Mouse (Mus musculus) megakaryocyte-erythroid progenitor cell, adult 5-6 weeks (primary cell): ENCODE results near the gene Gm30083. TPM values are rescaled to one million over a fixed set of nuclear protein-coding genes. Genes with fewer than 3 reads are reported as not detected.

ENCODE experiments used
- ATAC-seq: replicated peaks from 2 replicates; pipeline ENCODE4 v1.8.0; 2016; ENCODE audit warnings: mild to moderate bottlenecking, inconsistent platforms; ENCODE audit not compliant: severe bottlenecking, poor library complexity, low FRiP score, low TSS enrichment
- total RNA-seq, 2 experiments: library from RNA; stranded (forward) in 1 of 2; stranded (reverse) in 1 of 2; fragments of 200-1000, 215-1000 nt in 1 of 2; fragments of >200 nt in 1 of 2; fragmentation: Nextera tagmentation in 1 of 2; gene quantifications; 2 replicates each; pipeline ENCODE4 v1.2.3; 2014 to 2017

Gene Gm30083
- total RNA-seq, 2 experiments from 2014 or later: not detected

- ATAC-seq: no peak
Observed at GRCm38 (mm10) chr14:33972679-33973078, 42.3 kb downstream of the Gm30083 start.

DNA sequence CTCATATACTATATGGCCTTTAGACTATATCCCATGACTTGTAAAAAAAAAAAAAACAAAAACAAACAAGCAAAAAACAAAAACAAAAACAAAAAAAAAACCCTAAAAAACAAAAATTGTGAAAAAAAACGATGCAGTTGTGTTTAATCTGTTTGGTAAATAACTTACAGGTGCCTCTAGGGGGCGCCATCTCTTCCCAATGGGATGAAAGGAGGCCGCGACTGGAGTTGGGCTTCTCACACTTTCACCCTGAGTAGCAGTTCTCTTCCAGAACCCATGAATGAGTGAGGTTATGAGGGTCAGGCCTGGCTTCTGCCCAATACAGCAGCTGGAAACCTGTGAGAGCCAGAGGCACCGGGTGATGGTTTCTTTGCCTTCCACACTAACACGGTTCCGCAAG lies 49.3 kb downstream of the Gm30083 start:
- ATAC-seq: no peak

- ATAC-seq: no peak
Observed at GRCm38 (mm10) chr14:33959341-33959740, 55.6 kb downstream of the Gm30083 start.

DNA sequence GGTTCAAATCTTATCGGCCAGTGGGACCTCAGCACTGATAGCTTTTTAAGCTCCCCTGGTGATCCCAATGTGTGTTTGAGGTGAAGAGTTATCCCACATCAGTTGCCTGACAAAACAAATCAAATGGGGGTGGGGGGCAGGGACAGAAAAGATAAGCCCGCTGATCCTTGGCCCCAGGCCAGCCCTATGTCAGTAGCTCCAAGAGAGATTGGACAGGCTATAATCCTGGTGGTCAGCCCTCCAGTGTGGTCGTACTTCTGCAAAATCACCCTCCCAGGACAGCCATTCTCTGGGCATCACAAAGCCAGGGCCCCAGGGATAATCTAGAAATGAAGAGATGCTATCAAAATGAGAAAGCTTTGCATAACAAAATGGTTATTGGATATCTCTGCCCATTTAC lies 56.1 kb downstream of the Gm30083 start:
- ATAC-seq: no peak

- no peak for ATAC-seq
Observed at GRCm38 (mm10) chr14:33958186-33958585, 56.8 kb downstream of the Gm30083 start.

DNA sequence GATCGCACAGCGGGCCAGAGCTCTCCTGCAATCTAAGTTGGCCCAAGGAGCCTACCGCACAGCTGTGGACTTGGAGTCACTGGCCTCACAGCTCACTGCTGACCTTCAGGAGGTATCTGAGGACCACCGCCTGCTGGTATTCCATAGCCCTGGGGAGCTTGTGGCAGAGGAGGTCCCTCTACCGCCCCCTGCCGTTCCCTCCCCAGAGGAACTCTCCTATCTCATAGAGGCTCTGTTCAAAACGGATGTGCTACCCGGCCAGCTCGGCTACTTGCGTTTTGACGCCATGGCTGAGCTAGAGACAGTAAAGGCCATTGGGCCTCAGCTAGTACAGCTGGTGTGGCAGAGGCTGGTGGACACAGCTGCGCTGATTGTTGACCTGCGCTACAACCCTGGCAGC lies 58.9 kb downstream of the Gm30083 start:
- ATAC-seq: no peak

DNA sequence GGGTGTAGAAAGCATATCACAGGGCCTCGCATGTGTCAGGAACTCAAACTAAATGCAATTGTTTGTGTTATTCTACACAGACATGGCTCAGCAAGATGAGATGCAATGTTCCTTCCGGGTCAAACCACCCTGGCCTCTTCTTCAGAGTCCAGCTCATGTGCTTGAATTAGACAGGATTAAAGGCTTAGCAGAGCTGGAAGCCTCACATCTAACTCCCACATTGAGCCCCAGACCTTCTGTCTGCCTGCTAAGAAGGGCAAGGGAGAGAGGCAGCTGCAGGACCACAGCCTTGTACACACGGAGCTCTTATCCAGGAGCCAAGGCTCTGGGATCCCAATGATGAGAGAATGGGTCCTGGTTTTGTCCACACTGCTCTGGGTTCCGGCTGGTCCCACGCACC lies 61.2 kb downstream of the Gm30083 start, which contains the start of gene Rbp3:
Gene Rbp3, plus strand, starts transcription at position 243 of the 400 bp plus-strand sequence.
- no peak for ATAC-seq

GRCm38 (mm10) chr14:33952233-33952981 lies 62.6 kb downstream of the Gm30083 start:
- no peak for ATAC-seq

GRCm38 (mm10) chr14:33946125-33946524 lies 68.9 kb downstream of the Gm30083 start:
- ATAC-seq: no peak

GRCm38 (mm10) chr14:33942222-33942621 lies 72.8 kb downstream of the Gm30083 start:
- no peak for ATAC-seq

- no peak for ATAC-seq
Observed at GRCm38 (mm10) chr14:33940739-33941138, 74.2 kb downstream of the Gm30083 start, which contains the start of gene Gdf2. TSS of gene Gdf2 (plus strand) at chr14:33941039.

DNA sequence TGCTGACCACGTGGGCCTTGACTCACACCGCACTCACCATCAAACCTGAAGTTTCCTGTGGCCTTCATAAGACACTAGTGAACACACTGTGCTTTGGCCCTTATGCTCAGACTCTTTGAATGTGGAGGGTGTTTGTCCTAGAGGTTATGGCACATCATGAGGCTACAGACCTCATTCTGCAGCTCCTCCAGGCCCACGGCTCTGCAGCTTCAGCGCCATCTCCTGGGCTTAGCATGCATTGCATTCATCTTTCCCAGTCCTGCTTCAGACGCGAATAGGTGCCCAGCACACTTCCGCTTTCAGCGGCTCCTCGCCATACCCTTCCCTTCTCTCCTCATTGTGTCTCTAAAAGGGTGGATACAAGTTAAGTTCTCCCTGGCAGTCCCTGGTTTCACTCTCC lies 75.9 kb downstream of the Gm30083 start:
- no peak for ATAC-seq

Other genes starting within 250 kb of the Gm30083 start
- gene Gdf10, start 91.6 kb downstream of the Gm30083 start, total RNA-seq (2014; fragmentation: Nextera tagmentation): not detected in 2 replicates
- gene Gdf10, start 91.6 kb downstream of the Gm30083 start, total RNA-seq (2017): not detected in 2 replicates
- gene Gdf2, start 74.1 kb downstream of the Gm30083 start, total RNA-seq (2014; fragmentation: Nextera tagmentation): not detected in 2 replicates
- not detected in 2 replicates for gene Gdf2, start 74.1 kb downstream of the Gm30083 start, total RNA-seq (2017)
- gene Rbp3, start 61.2 kb downstream of the Gm30083 start, total RNA-seq (2014; fragmentation: Nextera tagmentation): not detected in 2 replicates
- not detected in 2 replicates for gene Rbp3, start 61.2 kb downstream of the Gm30083 start, total RNA-seq (2017)
- 0.10 TPM in 1 of 2 replicates, not detected in the other for gene Zfp488, start 36.4 kb downstream of the Gm30083 start, total RNA-seq (2014; fragmentation: Nextera tagmentation)
- 0.19 TPM in 1 of 2 replicates, not detected in the other for gene Zfp488, start 36.4 kb downstream of the Gm30083 start, total RNA-seq (2017)
- not detected in 2 replicates for gene Gm5460, start 1.6 kb upstream of the Gm30083 start, total RNA-seq (2014; fragmentation: Nextera tagmentation)
- not detected in 2 replicates for gene Gm5460, start 1.6 kb upstream of the Gm30083 start, total RNA-seq (2017)
- not detected in 2 replicates for gene Antxrl, start 37.5 kb upstream of the Gm30083 start, total RNA-seq (2014; fragmentation: Nextera tagmentation)
- gene Antxrl, start 37.5 kb upstream of the Gm30083 start, total RNA-seq (2017): not detected in 2 replicates
- not detected in 2 replicates for gene Anxa8, start 70.8 kb upstream of the Gm30083 start, total RNA-seq (2014; fragmentation: Nextera tagmentation)
- gene Anxa8, start 70.8 kb upstream of the Gm30083 start, total RNA-seq (2017): not detected in 2 replicates
- gene A630023A22Rik, start 87.6 kb upstream of the Gm30083 start, total RNA-seq (2014; fragmentation: Nextera tagmentation): not detected in 2 replicates
- gene A630023A22Rik, start 87.6 kb upstream of the Gm30083 start, total RNA-seq (2017): not detected in 2 replicates
- not detected in 2 replicates for gene Npy4r, start 137.3 kb upstream of the Gm30083 start, total RNA-seq (2014; fragmentation: Nextera tagmentation)
- gene Npy4r, start 137.3 kb upstream of the Gm30083 start, total RNA-seq (2017): not detected in 2 replicates
- not detected in 2 replicates for gene Gprin2, start 186.5 kb upstream of the Gm30083 start, total RNA-seq (2014; fragmentation: Nextera tagmentation)
- not detected in 2 replicates for gene Gprin2, start 186.5 kb upstream of the Gm30083 start, total RNA-seq (2017)
- not detected in 2 replicates for gene Syt15, start 204.4 kb upstream of the Gm30083 start, total RNA-seq (2014; fragmentation: Nextera tagmentation)
- not detected in 2 replicates for gene Syt15, start 204.4 kb upstream of the Gm30083 start, total RNA-seq (2017)